Mouse (Mus musculus) MEL (cell line): Measurements from ENCODE around the gene Il10. TPM values are rescaled to one million over a fixed set of nuclear protein-coding genes. Genes with fewer than 3 reads are reported as not detected.

Experiments used
- DNase-seq: peaks from one replicate; pipeline ENCODE4 v3.0.0; 2011; ENCODE audit warnings: low read depth, low spot score
- H3K27ac ChIP-seq: 2 replicates; pipeline ENCODE4 v1.5.1; 2012; ENCODE audit warnings: low read depth, mild to moderate bottlenecking, control low read depth, low read length, moderate library complexity; ENCODE audit not compliant: control insufficient read depth
- H3K27me3 ChIP-seq, 2 experiments: fragments of 150-350 bp in 1 of 2; sonication (generic) in 1 of 2; 2 replicates each; pipeline ENCODE4 v1.6.1; 2012; ENCODE audit warnings: low read length in 2 of 2, mild to moderate bottlenecking in 2 of 2, improper control_type of control experiment in 1 of 2, moderate library complexity in 1 of 2; ENCODE audit not compliant: insufficient read depth in 2 of 2, control insufficient read depth in 1 of 2
- H3K36me3 ChIP-seq, 2 experiments: 2 replicates each; pipeline ENCODE4 v1.6.1; 2012 to 2014; ENCODE audit warnings: low read length in 2 of 2, improper control_type of control experiment in 1 of 2, inconsistent platforms in 1 of 2, mild to moderate bottlenecking in 1 of 2; ENCODE audit not compliant: insufficient read depth in 2 of 2, control insufficient read depth in 1 of 2
- H3K4me1 ChIP-seq, 2 experiments: fragments of 150-350 bp in 1 of 2; sonication (generic) in 1 of 2; 2 replicates each; pipeline ENCODE4 v1.6.1; 2012; ENCODE audit warnings: low read length in 2 of 2, improper control_type of control experiment in 1 of 2, mild to moderate bottlenecking in 1 of 2; ENCODE audit not compliant: insufficient read depth in 2 of 2, control insufficient read depth in 1 of 2
- H3K4me3 ChIP-seq, 2 experiments: fragments of 150-350 bp in 1 of 2; sonication (generic) in 1 of 2; 2 replicates each; pipeline ENCODE4 v1.5.1; 2012; ENCODE audit warnings: low read depth in 2 of 2, low read length in 2 of 2, mild to moderate bottlenecking in 2 of 2, moderate library complexity in 2 of 2, control low read depth in 1 of 2, improper control_type of control experiment in 1 of 2; ENCODE audit not compliant: control insufficient read depth in 1 of 2, insufficient read depth in 1 of 2
- H3K79me2 ChIP-seq: 2 replicates; pipeline ENCODE4 v1.6.1; 2012; ENCODE audit warnings: mild to moderate bottlenecking, low read length, moderate library complexity; ENCODE audit not compliant: control insufficient read depth, poor library complexity, insufficient read depth
- H3K9ac ChIP-seq: 2 replicates; pipeline ENCODE4 v1.6.1; 2012; ENCODE audit warnings: low read depth, mild to moderate bottlenecking, control low read depth, low read length, moderate library complexity; ENCODE audit not compliant: control insufficient read depth, poor library complexity, severe bottlenecking
- H3K9me3 ChIP-seq: fragments of 150-350 bp; sonication (generic); replicated peaks from 2 replicates; pipeline ENCODE4 v1.6.1; 2012; ENCODE audit warnings: mild to moderate bottlenecking, low read length, improper control_type of control experiment, moderate library complexity; ENCODE audit not compliant: insufficient read depth
- CHD1 ChIP-seq: IDR thresholded peaks from 2 replicates; pipeline ENCODE4 v1.6.1; 2012; ENCODE audit warnings: low read depth, mild to moderate bottlenecking, inconsistent platforms, low read length, improper control_type of control experiment
- CTCF ChIP-seq, 3 experiments: IDR thresholded peaks in 2 of 3; conservative IDR thresholded peaks in 1 of 3; 2 replicates each; pipeline ENCODE4 v1.5.1; 2011 to 2012; ENCODE audit warnings: low read length in 3 of 3, low read depth in 2 of 3, mild to moderate bottlenecking in 2 of 3, improper control_type of control experiment in 1 of 3, inconsistent platforms in 1 of 3, mixed read lengths in 1 of 3, moderate library complexity in 1 of 3; ENCODE audit not compliant: control insufficient read depth in 1 of 3, insufficient read depth in 1 of 3, poor library complexity in 1 of 3, severe bottlenecking in 1 of 3
- E2F4 ChIP-seq: IDR thresholded peaks from 2 replicates; pipeline ENCODE4 v1.6.1; 2011; ENCODE audit warnings: low read depth, low read length, improper control_type of control experiment, borderline replicate concordance
- EP300 ChIP-seq, 2 experiments: IDR thresholded peaks; 2 replicates each; pipeline ENCODE4 v1.6.1; 2011; ENCODE audit warnings: improper control_type of control experiment in 2 of 2, low read length in 2 of 2, low read depth in 1 of 2, mild to moderate bottlenecking in 1 of 2
- GATA1 ChIP-seq: IDR thresholded peaks from 2 replicates; pipeline ENCODE4 v1.6.1; 2011; ENCODE audit warnings: low read depth, low read length, improper control_type of control experiment
- HCFC1 ChIP-seq: IDR thresholded peaks from 2 replicates; pipeline ENCODE4 v1.6.1; 2012; ENCODE audit warnings: low read depth, mild to moderate bottlenecking, inconsistent platforms, low read length, improper control_type of control experiment, moderate library complexity
- JUND ChIP-seq: IDR thresholded peaks from 2 replicates; pipeline ENCODE4 v1.6.1; 2011; ENCODE audit warnings: low read depth, mild to moderate bottlenecking, improper control_type of control experiment, low read length
- KAT2A ChIP-seq: conservative IDR thresholded peaks from 2 replicates; pipeline ENCODE4 v1.6.1; 2012; ENCODE audit warnings: low read depth, low read length, improper control_type of control experiment, inconsistent platforms
- MAX ChIP-seq: IDR thresholded peaks from 2 replicates; pipeline ENCODE4 v1.6.1; 2011; ENCODE audit warnings: low read length, improper control_type of control experiment
- MAZ ChIP-seq: IDR thresholded peaks from 2 replicates; pipeline ENCODE4 v1.6.1; 2012; ENCODE audit warnings: low read depth, mild to moderate bottlenecking, inconsistent platforms, low read length, improper control_type of control experiment
- MEF2A ChIP-seq: IDR thresholded peaks from 2 replicates; pipeline ENCODE4 v1.6.1; 2014; ENCODE audit warnings: low read depth, mild to moderate bottlenecking, inconsistent platforms, low read length, improper control_type of control experiment; ENCODE audit not compliant: poor library complexity, insufficient replicate concordance, severe bottlenecking; ENCODE audit errors: extremely low read depth
- MXI1 ChIP-seq: IDR thresholded peaks from 2 replicates; pipeline ENCODE4 v1.6.1; 2011; ENCODE audit warnings: mild to moderate bottlenecking, low read depth, low read length, improper control_type of control experiment
- MYB ChIP-seq: IDR thresholded peaks from 2 replicates; pipeline ENCODE4 v1.6.1; 2011; ENCODE audit warnings: mild to moderate bottlenecking, low read depth, low read length, improper control_type of control experiment
- NELFE ChIP-seq: IDR thresholded peaks from 2 replicates; pipeline ENCODE4 v1.6.1; 2011; ENCODE audit warnings: low read depth, low read length, improper control_type of control experiment
- NRF1 ChIP-seq: IDR thresholded peaks from 2 replicates; pipeline ENCODE4 v1.6.1; 2014; ENCODE audit warnings: low read depth, mild to moderate bottlenecking, inconsistent platforms, low read length, improper control_type of control experiment, moderate library complexity; ENCODE audit not compliant: poor library complexity, insufficient read depth, severe bottlenecking
- POLR2A ChIP-seq, 2 experiments: IDR thresholded peaks; 2 replicates each; pipeline ENCODE4 v1.6.1; 2011 to 2012; ENCODE audit warnings: low read length in 2 of 2, mild to moderate bottlenecking in 2 of 2, control low read depth in 1 of 2, improper control_type of control experiment in 1 of 2, low read depth in 1 of 2, moderate library complexity in 1 of 2; ENCODE audit not compliant: control insufficient read depth in 1 of 2, insufficient read depth in 1 of 2, poor library complexity in 1 of 2
- POLR2AphosphoS5 ChIP-seq: IDR thresholded peaks from 2 replicates; pipeline ENCODE4 v1.6.1; 2012; ENCODE audit warnings: low read depth, borderline replicate concordance, mild to moderate bottlenecking, inconsistent platforms, low read length, moderate library complexity, mixed read lengths
- RAD21 ChIP-seq: IDR thresholded peaks from 2 replicates; pipeline ENCODE4 v1.6.1; 2011; ENCODE audit warnings: mild to moderate bottlenecking, low read depth, low read length, improper control_type of control experiment
- TBP ChIP-seq: IDR thresholded peaks from 2 replicates; pipeline ENCODE4 v1.8.0; 2011; ENCODE audit warnings: low read depth, low read length, improper control_type of control experiment
- UBTF ChIP-seq: IDR thresholded peaks from 2 replicates; pipeline ENCODE4 v1.6.1; 2012; ENCODE audit warnings: low read depth, mild to moderate bottlenecking, inconsistent platforms, low read length, improper control_type of control experiment, moderate library complexity, borderline replicate concordance; ENCODE audit not compliant: insufficient read depth
- USF1 ChIP-seq: IDR thresholded peaks from 2 replicates; pipeline ENCODE4 v1.6.1; 2014; ENCODE audit warnings: low read depth, mild to moderate bottlenecking, inconsistent platforms, low read length, improper control_type of control experiment, moderate library complexity
- USF2 ChIP-seq, 2 experiments: IDR thresholded peaks; 2 replicates each; pipeline ENCODE4 v1.6.1; 2011 to 2012; ENCODE audit warnings: improper control_type of control experiment in 2 of 2, low read length in 2 of 2, borderline replicate concordance in 1 of 2, inconsistent platforms in 1 of 2, low read depth in 1 of 2, mild to moderate bottlenecking in 1 of 2; ENCODE audit not compliant: insufficient read depth in 1 of 2
- ZKSCAN1 ChIP-seq: IDR thresholded peaks from 2 replicates; pipeline ENCODE4 v1.6.1; 2012; ENCODE audit warnings: low read depth, mild to moderate bottlenecking, inconsistent platforms, low read length, improper control_type of control experiment, moderate library complexity
- ZNF384 ChIP-seq: IDR thresholded peaks from 2 replicates; pipeline ENCODE4 v1.6.1; 2012; ENCODE audit warnings: low read depth, mild to moderate bottlenecking, inconsistent platforms, low read length, improper control_type of control experiment
- polyA plus RNA-seq, 2 experiments: library from polyadenylated mRNA; stranded (reverse) in 1 of 2; unstranded in 1 of 2; fragments of >175 nt in 1 of 2; fragments of >200 nt in 1 of 2; gene quantifications; 2 replicates each; pipeline versions ENCODE4 v1.2.1 to v1.2.4; 2012; ENCODE audit warnings: low replicate concordance in 2 of 2, low read depth in 1 of 2; ENCODE audit not compliant: insufficient read length in 2 of 2, insufficient read depth in 1 of 2, missing spikeins in 1 of 2
- total RNA-seq: library from RNA; depleted of rRNA; stranded (reverse); fragments of 300-350 nt; gene quantifications from 2 replicates; pipeline ENCODE4 v1.2.3, GENCODE M21; 2012

Gene Il10
- total and polyA plus RNA-seq, 3 experiments, result not detected

DNA sequence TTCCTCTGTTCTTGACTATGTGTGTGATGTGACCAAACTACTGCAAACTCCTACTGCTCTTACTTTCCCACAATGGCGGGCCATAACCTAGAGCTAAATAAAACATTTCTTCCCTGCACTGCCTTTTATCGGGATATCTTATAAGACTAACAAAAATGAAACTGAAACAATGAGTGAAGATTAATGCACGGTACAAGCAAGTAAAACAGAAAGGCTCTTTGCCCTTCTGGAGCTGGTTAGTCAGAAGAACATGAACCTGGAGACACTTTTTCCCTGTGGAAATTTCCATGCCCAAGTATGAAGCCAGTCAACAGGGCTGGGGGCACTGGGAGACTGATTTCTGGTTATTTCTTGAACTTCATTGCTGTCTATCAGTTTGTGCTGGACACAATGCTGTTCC, 30.3 kb upstream of the Il10 start:
- TF ChIP-seq MEF2A (no peak), USF1 (no peak), USF2 (IDR thresholded peaks at IDR 0.05; ENCODE audit: borderline replicate concordance in 1 of 2, insufficient read depth in 1 of 2, low read depth in 1 of 2, low read length in 2 of 2) (no peak), MAZ (no peak)
- peaks cover 0 to 2% of the 10 kb centered on the region in 2 experiments; a peak in 1 of 4 replicates for H3K4me1 ChIP-seq
- no peaks in the 10 kb centered on the region for H3K36me3 ChIP-seq
- no peaks in the 10 kb centered on the region for H3K9me3 ChIP-seq
- H3K27me3 ChIP-seq, result no peaks in the 10 kb centered on the region; a peak in 2 of 4 replicates
- H3K27ac ChIP-seq, result no peak overlapping the region
- H3K79me2 ChIP-seq, result no peaks in the 10 kb centered on the region
- no peak overlapping the region for H3K9ac ChIP-seq
- no peak for DNase-seq
- H3K4me3 ChIP-seq, result peak overlapping the region; percentile 28 to 55; a peak in 3 of 4 replicates

DNA sequence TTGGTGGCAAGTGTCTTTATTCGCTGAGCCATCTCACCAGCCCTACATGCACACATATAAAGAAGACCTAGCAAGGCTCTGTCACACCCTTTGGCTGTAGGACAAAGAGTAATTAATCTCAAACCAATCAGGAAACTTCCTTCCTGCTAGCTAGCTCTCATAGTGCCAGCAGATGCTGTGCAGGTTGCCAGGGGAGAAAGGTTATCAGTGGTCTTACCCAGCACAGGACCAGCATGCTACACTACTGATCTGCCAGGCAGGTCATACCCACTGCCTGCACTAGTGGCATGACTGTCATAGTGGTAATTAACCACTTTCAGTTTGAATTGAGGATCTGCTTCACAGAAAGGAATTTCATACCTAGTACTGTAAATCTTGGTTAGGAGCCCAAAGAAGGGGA, 29.2 kb upstream of the Il10 start:
- H3K4me1 ChIP-seq, result peaks cover 0 to 2% of the 10 kb centered on the region in 2 experiments; a peak in 1 of 4 replicates
- TF ChIP-seq CTCF (IDR thresholded peaks at IDR 0.05 in 2 of 3, conservative IDR thresholded peaks at IDR 0.05 in 1 of 3; ENCODE audit: control insufficient read depth in 1 of 3, insufficient read depth in 1 of 3, low read depth in 2 of 3, low read length in 3 of 3, poor library complexity in 1 of 3, severe bottlenecking in 1 of 3) (no peak), CHD1 (no peak), UBTF (no peak), MAZ (no peak), NELFE (no peak), E2F4 (no peak), MEF2A (no peak)
- H3K27ac ChIP-seq, result no peak overlapping the region
- no peak overlapping the region for H3K9ac ChIP-seq
- no peaks in the 10 kb centered on the region for H3K36me3 ChIP-seq
- no peaks in the 10 kb centered on the region for H3K79me2 ChIP-seq
- no peaks in the 10 kb centered on the region for H3K9me3 ChIP-seq
- no peak for DNase-seq
- H3K27me3 ChIP-seq, result no peaks in the 10 kb centered on the region
- no peak overlapping the region for H3K4me3 ChIP-seq

DNA sequence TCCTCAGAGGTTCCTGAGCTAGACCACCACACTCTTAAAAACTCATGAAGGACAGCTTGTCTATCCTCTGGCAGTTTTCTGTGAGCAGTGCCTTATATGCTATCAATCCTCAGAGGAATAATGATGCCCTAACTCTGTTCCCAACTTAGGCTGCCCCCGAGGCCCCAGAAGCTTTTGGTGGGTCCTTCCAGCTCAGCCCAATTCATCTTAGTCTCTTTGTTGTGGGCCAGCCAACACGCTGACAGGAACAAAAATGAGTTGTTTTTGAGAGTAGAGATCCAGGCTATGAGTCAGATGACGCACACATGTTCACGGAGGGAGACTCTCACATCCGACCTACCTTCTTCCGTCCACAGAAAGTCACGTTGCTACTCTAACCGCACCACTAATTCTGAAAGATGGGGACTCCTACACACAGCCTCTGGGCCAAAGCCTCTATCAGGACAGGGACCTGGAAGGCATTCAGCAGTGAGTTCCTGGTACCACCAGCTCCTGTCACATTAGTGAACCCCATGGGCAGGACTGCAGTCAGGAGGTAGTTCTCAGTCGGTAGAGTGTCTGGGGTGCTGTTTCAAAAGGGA, 26.0 kb upstream of the Il10 start:
- H3K9me3 ChIP-seq, result no peaks in the 10 kb centered on the region
- TF ChIP-seq CTCF (IDR thresholded peaks at IDR 0.05 in 2 of 3, conservative IDR thresholded peaks at IDR 0.05 in 1 of 3; ENCODE audit: control insufficient read depth in 1 of 3, insufficient read depth in 1 of 3, low read depth in 2 of 3, low read length in 3 of 3, poor library complexity in 1 of 3, severe bottlenecking in 1 of 3) (no peak), GATA1 (no peak), KAT2A (no peak), HCFC1 (no peak), POLR2A (IDR thresholded peaks at IDR 0.05; ENCODE audit: control insufficient read depth in 1 of 2, insufficient read depth in 1 of 2, low read depth in 1 of 2, low read length in 2 of 2, poor library complexity in 1 of 2) (no peak), MXI1 (no peak), ZNF384 (no peak), ZKSCAN1 (no peak), JUND (no peak), EP300 (IDR thresholded peaks at IDR 0.05; ENCODE audit: low read depth in 1 of 2, low read length in 2 of 2) (no peak), E2F4 (no peak), MYB (no peak), POLR2AphosphoS5 (no peak), RAD21 (no peak), TBP (no peak), CHD1 (no peak), USF2 (IDR thresholded peaks at IDR 0.05; ENCODE audit: borderline replicate concordance in 1 of 2, insufficient read depth in 1 of 2, low read depth in 1 of 2, low read length in 2 of 2) (no peak), NRF1 (no peak), MAX (no peak)
- no peaks in the 10 kb centered on the region for H3K79me2 ChIP-seq
- no peaks in the 10 kb centered on the region for H3K36me3 ChIP-seq
- no peak for DNase-seq
- no peak overlapping the region for H3K27ac ChIP-seq
- no peak overlapping the region for H3K4me3 ChIP-seq
- peaks cover 1 to 5% of the 10 kb centered on the region in 2 experiments; a peak in 2 of 4 replicates for H3K27me3 ChIP-seq
- no peak overlapping the region for H3K9ac ChIP-seq
- H3K4me1 ChIP-seq, result peaks cover 0 to 2% of the 10 kb centered on the region in 2 experiments; a peak in 1 of 4 replicates
